Comparison of ENCODE assay signal across 22 mouse cellular contexts in genomic region chr6:129113769-129114168, GRCm38 (mm10). TPM values are rescaled to one million over a fixed set of nuclear protein-coding genes. Genes with fewer than 3 reads are reported as not detected.
DNase-seq lines count a peak whose midpoint lies in the region; ATAC-seq lines count a peak whose summit lies in the region.
"Had no signal": no experiment of that assay in that cellular context is flagged by ENCODE, and none has a peak within 500 bp of the region (broad histone marks: within the 10 kb centered on the region; RNA-seq: fewer than 3 reads in every experiment).

No protein-coding gene starts in this region.

- peak overlapping the region; percentile 51; the same call in 1 of the 2 replicates for H3K27ac ChIP-seq in kidney, embryonic 15.5 days
- H3K27ac ChIP-seq in brown adipose tissue, adult 24 weeks (replicated peaks; ENCODE audit: low read depth, low read length), result peak overlapping the region; percentile 6
- H3K27ac ChIP-seq: embryonic facial prominence, embryonic 12.5 days; forebrain, embryonic 12.5 days; hindbrain, embryonic 10.5 days; liver, embryonic 15.5 days; neural tube, embryonic 13.5 days; stomach, embryonic 15.5 days had no signal

- H3K4me1 ChIP-seq in kidney, embryonic 15.5 days, result no peaks in the 10 kb centered on the region
- H3K4me1 ChIP-seq in brown adipose tissue, adult 24 weeks (ENCODE audit: control insufficient read depth, insufficient read depth, insufficient read length, low read length), result peaks cover 24% of the 10 kb centered on the region
- H3K4me1 ChIP-seq: embryonic facial prominence, embryonic 12.5 days; forebrain, embryonic 12.5 days; hindbrain, embryonic 10.5 days; liver, embryonic 15.5 days; neural tube, embryonic 13.5 days; stomach, embryonic 15.5 days had no signal

- DNase-seq in kidney, adult 18-20 months, result no peak
- DNase-seq in NIH3T3 (ENCODE audit: low read depth), result peak; percentile 59
- peak; percentile 30 for DNase-seq in lung, postnatal 10 days
- DNase-seq in adrenal gland, postnatal 10 days, result no peak
- no peak for DNase-seq in neural tube, embryonic 10.5 days (ENCODE audit: extremely low spot score, low spot score)
- DNase-seq in thymus, postnatal 36 days, result no peak
- DNase-seq: cerebellum, postnatal 10 days; gastrocnemius, postnatal 10 days; midbrain, embryonic 14.5 days; thymus, postnatal 4 days had no signal

- no peak overlapping the region for H3K4me2 ChIP-seq in kidney, embryonic 15.5 days
- H3K4me2 ChIP-seq: embryonic facial prominence, embryonic 12.5 days; forebrain, embryonic 12.5 days; heart, embryonic 11.5 days; liver, embryonic 15.5 days; neural tube, embryonic 13.5 days; stomach, embryonic 15.5 days had no signal

- H3K9ac ChIP-seq in kidney, embryonic 15.5 days, result no peak overlapping the region
- H3K9ac ChIP-seq: embryonic facial prominence, embryonic 12.5 days; forebrain, embryonic 12.5 days; liver, embryonic 15.5 days; neural tube, embryonic 13.5 days; stomach, embryonic 15.5 days had no signal

- no peak for ATAC-seq in kidney, embryonic 15.5 days (replicated peaks; ENCODE audit: low FRiP score)
- ATAC-seq: inflammation-experienced regulatory T-cells, adult 6 months had no signal

- no peaks in the 10 kb centered on the region for H3K27me3 ChIP-seq in kidney, embryonic 15.5 days
- H3K27me3 ChIP-seq: embryonic facial prominence, embryonic 12.5 days; forebrain, embryonic 12.5 days; liver, embryonic 15.5 days; neural tube, embryonic 13.5 days; stomach, embryonic 15.5 days had no signal

- no peaks in the 10 kb centered on the region for H3K9me3 ChIP-seq in kidney, embryonic 15.5 days (replicated peaks)
- H3K9me3 ChIP-seq: embryonic facial prominence, embryonic 12.5 days; forebrain, embryonic 12.5 days; hindbrain, embryonic 10.5 days; liver, embryonic 15.5 days; stomach, embryonic 15.5 days had no signal

- no peak overlapping the region for H3K4me3 ChIP-seq in kidney, embryonic 15.5 days (replicated peaks)
- H3K4me3 ChIP-seq in brown adipose tissue, adult 24 weeks (ENCODE audit: insufficient read depth, low read depth, low read length), result no peak overlapping the region
- H3K4me3 ChIP-seq: embryonic facial prominence, embryonic 12.5 days; forebrain, embryonic 12.5 days; hindbrain, embryonic 10.5 days; liver, embryonic 15.5 days; neural tube, embryonic 13.5 days; stomach, embryonic 15.5 days had no signal

- WGBS in kidney, embryonic 15.5 days, result 54% methylated on average over 1 of the region's 1 CpGs

- H3K36me3 ChIP-seq in kidney, embryonic 15.5 days, result no peaks in the 10 kb centered on the region
- H3K36me3 ChIP-seq: embryonic facial prominence, embryonic 12.5 days; forebrain, embryonic 12.5 days; hindbrain, embryonic 10.5 days; liver, embryonic 15.5 days; neural tube, embryonic 13.5 days; stomach, embryonic 15.5 days had no signal

RNA-seq across cellular contexts. Expression of gene Clec2e, which starts 13.1 kb away (rescaled TPM):
- 0.06 TPM in 1 of 2 replicates, not detected in the other for polyA plus RNA-seq in kidney, embryonic 15.5 days (2015; fragmentation: Nextera tagmentation; extraction: Ambion mirVana)
- not detected in 2 replicates for polyA plus RNA-seq in brown adipose tissue, adult 24 weeks (2012; ENCODE audit: insufficient read depth, insufficient read length, missing spikeins)
- total RNA-seq in adrenal gland, postnatal 10 days (2021), result not detected
- total RNA-seq: layer of hippocampus, adult 8-10 months; left cerebral cortex, postnatal 14 days had no signal
- polyA plus RNA-seq: embryonic facial prominence, embryonic 12.5 days; forebrain, embryonic 12.5 days; heart, embryonic 11.5 days; hindbrain, embryonic 10.5 days; inflammation-experienced regulatory T-cells, adult 6 months; liver, embryonic 15.5 days; midbrain, embryonic 14.5 days; neural tube, embryonic 13.5 days had no signal

Comparison
In these comparisons a context has a peak if more than half of its experiments do, and no peak if none do; other contexts are left out.
1. DNase-seq: peak in NIH3T3 (single experiment) and lung, postnatal 10 days (single experiment); none in kidney, adult 18-20 months (single experiment), adrenal gland, postnatal 10 days (single experiment), neural tube, embryonic 10.5 days (single experiment) and thymus, postnatal 36 days (0 of 2).